Mouse (Mus musculus): ENCODE data around the gene Adamts2.

DNA sequence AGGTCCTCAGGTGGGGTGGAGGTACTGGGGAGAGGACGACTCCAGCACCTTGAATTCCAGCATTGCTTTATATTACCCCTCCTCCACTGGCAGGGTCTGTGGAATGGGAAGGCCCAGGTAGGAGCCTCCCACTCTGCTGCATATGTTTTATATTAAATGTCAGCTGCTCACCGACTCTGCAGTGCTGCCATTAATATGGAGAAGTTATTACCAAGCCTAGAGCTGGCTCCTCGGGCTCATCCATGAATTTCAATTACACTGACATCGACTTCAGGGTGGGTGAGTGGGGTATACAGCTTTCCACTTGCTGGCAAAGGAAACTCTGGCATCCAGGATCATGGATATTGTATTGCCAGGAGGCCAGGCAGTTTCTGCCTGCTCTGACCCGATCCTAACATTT, 9.3 kb downstream of the Adamts2 start:
- no peak for TF ChIP-seq CTCF (IDR thresholded peaks at IDR 0.05; ENCODE audit: low read depth)
- no peak for TF ChIP-seq EP300 (IDR thresholded peaks at IDR 0.05; ENCODE audit: low read depth)
